Mouse (Mus musculus): Measurements from ENCODE around the gene Inka2. TPM values are rescaled to one million over a fixed set of nuclear protein-coding genes. Genes with fewer than 3 reads are reported as not detected.

The Inka2 gene
- total RNA-seq, 2 experiments from 2014 or later: 115 to 118 TPM

- intact Hi-C loops (cut with DNase I): loop anchor here (2.0 to 10.0 kb wide), 3 partner anchors 51 to 769 kb away; no protein-coding TSS in a partner anchor
- DNase-seq (ENCODE audit: extremely low spot score in 1 of 2, low spot score in 2 of 2): no peak
- TF ChIP-seq CTCF (IDR thresholded peaks at IDR 0.05): no peak
Observed at GRCm38 (mm10) chr3:105675932-105676331, 28.5 kb upstream of the Inka2 start.

DNA sequence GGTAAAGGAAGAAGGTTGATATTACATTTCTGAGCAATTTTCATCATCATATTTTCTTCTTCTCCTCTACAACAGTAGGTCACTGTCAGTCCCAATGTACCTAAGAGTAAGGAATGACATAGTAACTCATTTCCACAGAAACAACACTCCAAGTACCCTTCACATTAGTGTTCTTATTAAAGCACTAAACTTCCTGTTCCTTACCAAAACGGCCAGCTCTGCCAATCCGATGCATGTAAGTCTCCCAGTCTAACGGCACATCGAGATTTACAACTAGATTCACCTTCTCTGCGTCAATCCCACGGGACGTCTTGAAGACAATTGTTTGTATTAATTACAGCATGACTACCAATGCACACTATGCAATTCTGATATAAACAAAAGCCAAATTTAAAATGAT lies 24.1 kb upstream of the Inka2 start:
- Histone ChIP-seq H3K4me3 (no peak overlapping the region), H3K27ac (no peak overlapping the region)
- intact Hi-C loops (cut with DNase I): no loop called here
- no peak for TF ChIP-seq CTCF (IDR thresholded peaks at IDR 0.05)
- DNase-seq (ENCODE audit: extremely low spot score in 1 of 2, low spot score in 2 of 2): no peak

More at GRCm38 (mm10) chr3:105675932-105676331, 28.5 kb upstream of the Inka2 start:
- Histone ChIP-seq H3K27ac (no peak overlapping the region), H3K4me3 (no peak overlapping the region)

DNA sequence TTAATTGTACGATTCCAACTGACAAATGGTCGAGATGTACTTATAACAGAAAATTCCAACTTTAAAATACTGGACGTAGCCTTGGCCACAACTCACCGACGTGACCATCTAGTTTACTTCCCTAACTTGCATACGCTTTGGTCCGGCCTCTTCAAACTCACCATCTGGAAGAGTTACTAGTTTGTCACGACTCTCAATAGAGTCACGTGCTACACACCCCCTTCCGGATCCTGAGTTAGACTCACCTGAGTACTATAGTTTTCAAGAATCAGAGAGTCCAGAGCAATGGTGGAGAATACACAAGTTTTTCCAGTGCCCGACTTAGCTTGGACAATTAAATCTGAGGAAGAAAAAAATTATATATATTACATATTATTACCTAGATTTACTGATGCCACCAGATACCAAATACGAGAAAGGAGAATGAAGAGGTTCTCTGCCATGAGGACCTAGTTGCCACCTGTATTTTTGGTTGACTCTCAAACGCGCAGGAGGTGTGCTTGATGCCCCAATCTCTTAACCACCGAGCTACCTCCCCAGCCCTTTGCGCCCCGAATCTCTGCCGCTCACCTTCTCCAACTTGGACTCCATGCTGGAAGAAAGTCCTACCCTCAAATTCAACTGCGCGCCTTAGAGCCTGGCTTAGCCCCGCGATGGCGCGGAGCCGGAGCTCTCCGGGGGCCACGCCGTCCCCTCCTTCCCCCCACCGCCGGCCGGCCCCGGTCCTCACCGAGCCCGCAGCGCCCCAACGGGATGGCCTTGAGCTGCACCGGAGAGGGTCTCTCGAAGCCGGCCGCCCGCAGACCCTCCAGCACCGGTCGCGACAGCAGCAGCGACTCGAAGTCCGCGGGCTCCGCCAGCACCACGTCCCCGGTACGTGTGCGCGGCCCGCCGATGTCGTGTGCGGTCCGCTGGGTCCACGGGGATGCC lies 17.7 kb upstream of the Inka2 start:
- Histone ChIP-seq H3K27ac (peak overlapping the region; percentile 93), H3K4me3 (peak overlapping the region; percentile 57)
- DNase-seq (ENCODE audit: extremely low spot score in 1 of 2, low spot score in 2 of 2): peak in 1 of 2 experiments; percentile 46
- TF ChIP-seq CTCF (IDR thresholded peaks at IDR 0.05): no peak
- intact Hi-C loops (cut with DNase I): loop anchor here (1.0 to 5.0 kb wide), 4 partner anchors 40 to 272 kb away; partner anchors contain the start of genes Rap1a and Wdr77

- TF ChIP-seq CTCF (IDR thresholded peaks at IDR 0.05): peak; percentile 97
- intact Hi-C loops (cut with DNase I): loop anchor here (1.0 to 5.0 kb wide), 4 partner anchors 39 to 271 kb away; partner anchors contain the start of genes Rap1a and Wdr77
- H3K27ac ChIP-seq: peak within 1 kb of the TSS; percentile 93
- peak; percentile 91 to 94 for DNase-seq (ENCODE audit: extremely low spot score in 1 of 2, low spot score in 2 of 2)
- peak within 1 kb of the TSS; percentile 57 for H3K4me3 ChIP-seq
Observed at GRCm38 (mm10) chr3:105687324-105688060, 16.9 kb upstream of the Inka2 start, which contains the start of gene Ddx20. Ddx20 (minus strand) TSS chr3:105687574.

GRCm38 (mm10) chr3:105688536-105688935 lies 15.9 kb upstream of the Inka2 start:
- H3K4me3 ChIP-seq: no peak overlapping the region
- peak in 1 of 2 experiments; percentile 5 for DNase-seq (ENCODE audit: extremely low spot score in 1 of 2, low spot score in 2 of 2)
- intact Hi-C loops (cut with DNase I): loop anchor here (5.0 kb wide), 2 partner anchors 114 to 209 kb away; partner anchors contain the start of gene Rap1a
- H3K27ac ChIP-seq: no peak overlapping the region
- no peak for TF ChIP-seq CTCF (IDR thresholded peaks at IDR 0.05)

GRCm38 (mm10) chr3:105693327-105694080 lies 10.9 kb upstream of the Inka2 start:
- Histone ChIP-seq H3K4me3 (no peak overlapping the region), H3K27ac (peak overlapping the region; percentile 92)
- TF ChIP-seq CTCF (IDR thresholded peaks at IDR 0.05): no peak
- intact Hi-C loops (cut with DNase I): loop anchor here (1.0 kb wide), 1 partner anchor 12 kb away; no protein-coding TSS in a partner anchor
- DNase-seq (ENCODE audit: extremely low spot score in 1 of 2, low spot score in 2 of 2): peak; percentile 78 to 81

GRCm38 (mm10) chr3:105695476-105696386 lies 8.7 kb upstream of the Inka2 start:
- no peak for TF ChIP-seq CTCF (IDR thresholded peaks at IDR 0.05)
- H3K27ac ChIP-seq: peak overlapping the region; percentile 90
- no peak overlapping the region for H3K4me3 ChIP-seq

DNA sequence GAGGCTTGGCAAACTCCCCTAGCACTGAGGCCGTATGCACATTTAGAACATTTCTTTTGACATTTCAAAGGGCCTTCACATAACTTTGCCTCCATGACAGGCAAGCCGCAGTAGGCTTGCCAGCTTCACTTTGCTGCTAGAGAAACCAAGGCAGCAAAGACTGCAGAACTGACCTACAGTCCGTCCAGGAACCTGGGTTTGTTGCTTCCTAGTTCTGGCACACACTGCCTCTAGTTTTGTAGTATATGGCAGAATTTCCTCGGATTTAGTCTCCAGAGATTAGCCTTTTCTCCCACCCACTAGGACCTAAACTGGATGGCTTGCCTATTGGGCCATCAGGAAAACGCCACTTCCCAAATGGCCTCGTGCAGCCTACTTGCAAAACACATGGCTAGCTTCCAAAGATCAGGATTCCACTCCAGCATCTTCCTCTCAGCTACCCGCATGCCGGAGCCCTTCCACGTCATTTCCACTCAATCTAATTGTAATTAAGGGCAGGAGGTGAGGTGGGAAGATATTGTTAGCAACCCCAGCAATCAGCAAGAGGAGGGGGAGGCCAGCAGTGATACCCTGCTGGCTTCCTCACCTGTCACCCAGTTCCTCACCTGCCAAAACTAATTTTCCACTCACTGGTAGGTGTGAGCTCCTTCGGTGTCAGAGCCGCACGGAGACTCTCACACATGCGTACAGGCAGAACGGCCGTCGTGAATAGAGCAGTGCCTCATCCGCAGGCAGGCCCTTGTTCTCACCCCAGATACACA lies 7.8 kb upstream of the Inka2 start:
- peak in 1 of 2 experiments; percentile 21 for DNase-seq (ENCODE audit: extremely low spot score in 1 of 2, low spot score in 2 of 2)
- H3K4me3 ChIP-seq: no peak overlapping the region
- intact Hi-C loops (cut with DNase I): no loop called here
- H3K27ac ChIP-seq: peak overlapping the region; percentile 90
- TF ChIP-seq CTCF (IDR thresholded peaks at IDR 0.05): no peak

More at GRCm38 (mm10) chr3:105695476-105696386, 8.7 kb upstream of the Inka2 start:
- DNase-seq (ENCODE audit: extremely low spot score in 1 of 2, low spot score in 2 of 2): peak; percentile 15 to 19
- intact Hi-C loops (cut with DNase I): no loop called here

DNA sequence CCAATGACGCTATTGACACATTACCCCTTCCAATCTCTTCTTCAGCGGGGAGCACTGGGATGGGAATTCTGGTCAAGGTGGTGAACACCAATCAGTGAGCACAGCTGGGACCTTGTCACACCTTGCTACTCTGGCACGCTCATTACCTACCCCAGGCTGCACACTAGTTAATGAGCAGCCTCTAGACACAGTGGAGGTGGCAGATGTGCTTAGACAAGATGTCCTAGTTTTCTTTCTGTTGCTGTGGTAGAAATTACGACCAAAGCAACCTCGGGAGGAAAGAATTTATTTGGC lies 7.3 kb upstream of the Inka2 start:
- no peak for DNase-seq (ENCODE audit: extremely low spot score in 1 of 2, low spot score in 2 of 2)
- H3K27ac ChIP-seq: peak overlapping the region; percentile 90
- TF ChIP-seq CTCF (IDR thresholded peaks at IDR 0.05): no peak
- no peak overlapping the region for H3K4me3 ChIP-seq
- intact Hi-C loops (cut with DNase I): no loop called here

DNA sequence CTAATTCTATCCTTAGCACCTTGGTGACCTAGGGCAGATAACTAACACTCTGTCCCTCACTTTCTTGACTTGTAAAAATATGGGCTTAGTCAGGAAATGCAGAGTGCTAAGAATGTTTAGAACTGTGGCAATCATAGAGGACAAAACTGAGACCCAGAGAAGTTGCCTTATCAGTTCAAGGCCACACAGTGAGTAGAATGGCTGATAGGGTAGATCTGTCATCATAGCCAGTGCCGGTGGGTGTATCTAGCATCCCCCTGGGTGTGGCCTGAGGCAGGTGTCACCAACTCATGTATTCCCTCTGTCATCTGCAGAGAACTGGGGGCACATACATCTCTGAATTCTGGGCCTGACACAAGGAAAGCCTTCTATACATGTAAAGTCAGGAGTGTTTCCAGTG lies 6.1 kb upstream of the Inka2 start:
- intact Hi-C loops (cut with DNase I): no loop called here
- TF ChIP-seq CTCF (IDR thresholded peaks at IDR 0.05): no peak
- DNase-seq (ENCODE audit: extremely low spot score in 1 of 2, low spot score in 2 of 2): no peak

More for the DNA sequence above, 6.1 kb upstream of the Inka2 start:
- Histone ChIP-seq H3K27ac (no peak overlapping the region), H3K4me3 (no peak overlapping the region)
